Mouse (Mus musculus): ENCODE measurements around the gene Clec1a. TPM values are rescaled to one million over a fixed set of nuclear protein-coding genes. Genes with fewer than 3 reads are reported as not detected.
A peak's percentile ranks its signal among the peaks of the same experiment; 100 is the strongest.

Gene Clec1a
- total RNA-seq, 2 experiments from 2014 or later: 1.5 to 2.6 TPM

DNA sequence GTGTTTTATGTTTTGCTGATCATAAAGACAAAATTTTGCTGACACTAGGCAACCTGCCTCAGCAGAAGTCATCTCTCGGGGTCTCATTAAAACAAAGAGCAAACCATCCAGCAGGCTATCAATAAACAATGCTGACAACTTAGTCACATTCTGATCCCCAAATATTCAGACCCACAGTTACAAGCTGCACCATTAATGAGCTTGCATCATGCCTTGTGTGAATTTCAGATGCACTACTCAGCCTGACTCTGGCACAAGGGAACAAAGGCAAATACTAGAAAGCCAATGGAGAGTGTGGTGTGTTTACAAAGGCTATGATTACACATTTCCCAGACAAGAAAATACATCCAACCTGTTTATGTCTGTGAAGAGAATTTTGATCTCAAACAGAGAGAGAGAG lies 37.6 kb downstream of the Clec1a start:
- intact Hi-C loops (cut with DNase I): no loop called here
- no peak for DNase-seq (ENCODE audit: extremely low spot score in 1 of 2, low spot score in 2 of 2)

DNA sequence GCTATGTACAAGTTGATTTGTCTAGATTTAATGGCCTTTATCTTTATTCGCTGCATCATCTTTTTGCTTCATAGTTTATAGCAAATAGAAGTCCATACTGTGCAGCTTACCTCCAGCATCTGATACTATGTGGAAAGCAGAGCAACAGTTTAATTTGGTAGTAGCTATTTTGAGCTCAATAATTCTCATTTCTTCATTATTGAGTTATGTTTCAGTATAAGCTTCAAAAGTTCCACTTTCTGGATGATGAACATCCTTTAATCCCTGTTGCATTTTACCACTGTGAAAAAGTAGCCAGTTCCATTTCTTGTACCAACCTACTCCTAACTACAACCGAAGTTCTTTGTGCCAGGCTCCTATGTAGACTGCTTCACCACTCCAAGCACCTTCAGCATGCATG lies 43.2 kb downstream of the Clec1a start, which contains the start of gene Clec9a:
Clec9a (plus strand) TSS at position 301 of the 400 bp plus-strand sequence.
- intact Hi-C loops (cut with DNase I): no loop called here
- no peak for DNase-seq (ENCODE audit: extremely low spot score in 1 of 2, low spot score in 2 of 2)

DNA sequence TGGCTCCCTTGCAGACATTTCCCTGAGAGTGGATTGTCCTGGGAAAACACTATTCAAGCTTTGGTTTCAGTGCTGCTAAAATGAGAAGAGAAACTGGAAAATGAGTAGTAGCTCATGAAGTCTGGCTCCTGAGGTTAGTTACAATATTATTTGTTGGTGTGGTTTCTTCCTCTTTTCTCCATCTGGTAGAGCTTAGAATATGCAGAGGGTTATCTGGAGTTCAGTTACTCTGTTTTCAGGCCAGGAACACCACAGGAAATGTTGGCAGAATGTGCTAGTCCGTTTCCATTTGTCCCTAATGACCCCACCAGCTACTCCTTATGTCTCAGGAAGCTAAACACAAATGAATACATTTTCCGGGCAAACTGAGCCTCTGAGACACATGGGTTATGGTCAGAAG lies 44.5 kb downstream of the Clec1a start:
- intact Hi-C loops (cut with DNase I): no loop called here
- DNase-seq (ENCODE audit: extremely low spot score in 1 of 2, low spot score in 2 of 2): no peak

DNA sequence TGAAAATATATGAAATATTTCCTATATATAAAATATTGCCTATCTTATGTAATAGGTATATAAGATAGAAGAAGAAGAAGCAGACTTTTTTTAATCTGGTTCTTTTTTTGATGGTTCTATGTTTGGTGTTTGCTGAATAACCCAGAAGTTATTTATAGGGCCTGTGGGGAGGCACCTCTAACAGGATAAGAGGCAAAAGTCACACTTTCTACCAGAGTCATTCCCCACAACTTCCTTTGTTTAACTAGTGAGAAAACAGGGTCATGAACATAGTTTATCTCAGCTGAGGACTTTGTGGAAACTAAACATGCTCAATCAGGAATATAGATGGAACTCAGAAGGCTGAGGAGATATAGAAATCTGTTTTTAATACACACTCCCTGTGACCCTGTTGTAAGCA lies 45.8 kb downstream of the Clec1a start:
- intact Hi-C loops (cut with DNase I): no loop called here
- no peak for DNase-seq (ENCODE audit: extremely low spot score in 1 of 2, low spot score in 2 of 2)

DNA sequence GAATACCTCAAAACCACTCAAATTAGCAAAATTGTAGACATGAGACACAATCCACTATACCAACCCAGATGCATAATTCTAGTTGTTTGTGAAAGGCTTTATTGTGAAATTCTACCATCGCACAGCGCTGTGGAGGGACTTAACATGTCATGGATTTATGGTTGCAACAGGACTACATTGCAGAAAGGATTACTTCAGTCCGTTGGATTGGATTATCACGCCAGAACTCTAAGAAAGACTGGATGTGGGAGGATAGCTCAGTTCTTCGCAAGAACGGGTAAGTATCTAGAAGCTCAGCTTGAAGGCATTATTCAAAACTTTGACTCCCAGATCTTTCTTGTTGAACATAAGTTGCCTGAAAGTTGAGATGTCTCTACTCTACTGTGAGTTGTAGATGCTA lies 48.4 kb downstream of the Clec1a start:
- intact Hi-C loops (cut with DNase I): no loop called here

DNA sequence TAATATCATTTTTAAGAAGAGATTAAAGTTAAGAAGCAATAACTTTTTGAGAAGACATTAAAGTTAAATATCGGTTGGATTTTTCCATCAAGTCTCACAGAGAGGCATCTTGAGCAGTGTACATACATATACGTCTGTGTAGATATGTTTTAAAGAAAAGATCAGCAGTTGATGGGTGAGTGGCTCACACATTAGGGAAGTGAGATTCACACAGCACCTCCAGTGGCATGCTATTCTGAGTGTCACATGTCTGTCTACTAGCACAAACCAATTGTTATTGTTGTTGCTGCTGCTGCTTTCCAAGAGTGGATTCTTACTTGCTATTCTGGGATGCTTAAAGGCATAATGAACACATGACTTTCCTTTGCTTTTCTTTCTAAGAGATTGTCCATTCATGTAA lies 49.4 kb downstream of the Clec1a start:
- no peak for DNase-seq (ENCODE audit: extremely low spot score in 1 of 2, low spot score in 2 of 2)
- intact Hi-C loops (cut with DNase I): no loop called here

More for the DNA sequence above, 48.4 kb downstream of the Clec1a start:
- no peak for DNase-seq (ENCODE audit: extremely low spot score in 1 of 2, low spot score in 2 of 2)

DNA sequence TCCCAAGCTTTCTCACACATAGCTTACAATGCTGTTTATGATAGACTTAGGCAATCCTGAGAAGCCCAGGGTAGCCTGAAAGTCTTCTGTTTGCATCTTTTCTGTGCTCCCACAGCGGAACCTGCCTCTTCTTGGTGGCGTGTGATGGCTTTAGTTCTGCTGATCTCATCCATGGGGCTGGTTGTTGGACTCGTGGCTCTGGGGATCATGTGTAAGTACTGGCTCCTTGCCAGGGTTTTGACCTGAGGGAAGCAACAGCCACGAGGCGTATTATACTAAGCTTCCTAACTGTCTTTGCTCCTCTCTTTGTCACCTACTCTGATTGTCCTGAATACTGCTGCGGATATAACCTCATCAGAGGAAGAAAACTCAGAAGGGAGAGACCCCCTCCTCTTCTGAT lies 51.9 kb downstream of the Clec1a start:
- intact Hi-C loops (cut with DNase I): loop anchor here (10.0 kb wide), 1 partner anchor 75 kb away; no protein-coding TSS in a partner anchor
- DNase-seq (ENCODE audit: extremely low spot score in 1 of 2, low spot score in 2 of 2): peak in 1 of 2 experiments; percentile 28

DNA sequence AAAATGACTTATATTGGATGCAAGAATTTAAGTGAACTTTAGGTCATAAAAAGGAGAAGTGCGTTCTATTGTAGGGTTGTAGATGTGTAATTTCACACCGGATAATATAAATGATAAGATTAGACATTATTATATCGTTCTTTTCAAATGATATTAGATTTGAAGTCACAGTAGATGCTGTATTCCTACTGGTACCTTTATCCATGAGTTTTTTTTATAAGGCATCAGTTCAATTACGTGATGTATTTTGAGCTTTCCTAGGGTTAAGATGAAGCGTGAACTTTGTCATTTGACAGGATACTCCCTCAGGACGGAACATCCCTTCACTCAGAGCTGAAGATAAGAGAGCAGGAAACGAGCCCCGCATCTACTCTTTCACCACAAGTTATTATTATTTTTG lies 54.8 kb downstream of the Clec1a start, which contains the start of gene Clec1b:
Clec1b (plus strand) TSS at position 301 of the 400 bp plus-strand sequence.
- DNase-seq (ENCODE audit: extremely low spot score in 1 of 2, low spot score in 2 of 2): no peak
- intact Hi-C loops (cut with DNase I): loop anchor here (10.0 kb wide), 1 partner anchor 78 kb away; no protein-coding TSS in a partner anchor

DNA sequence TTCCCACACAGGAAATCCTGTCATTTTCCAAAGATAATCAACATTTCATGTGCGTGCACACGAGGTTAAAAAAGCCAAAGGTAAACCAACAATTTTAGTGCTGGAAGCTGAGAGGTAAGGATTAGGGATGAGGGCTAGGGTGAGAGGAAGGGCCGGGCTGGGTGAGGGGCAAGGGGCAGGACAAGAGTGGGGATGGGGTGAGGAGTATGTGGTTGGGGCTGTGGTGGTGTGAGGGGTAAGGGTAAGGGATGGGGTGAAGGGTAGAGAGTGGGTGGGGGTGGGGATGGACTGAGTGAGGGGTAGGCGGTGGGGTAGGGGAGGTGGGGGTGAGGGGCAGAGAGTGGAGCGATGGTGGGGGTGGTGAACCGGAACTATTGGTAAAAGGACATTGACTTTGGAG lies 58.1 kb downstream of the Clec1a start:
- no peak for DNase-seq (ENCODE audit: extremely low spot score in 1 of 2, low spot score in 2 of 2)
- intact Hi-C loops (cut with DNase I): loop anchor here (1.0 to 10.0 kb wide), 3 partner anchors 81 to 166 kb away; no protein-coding TSS in a partner anchor

DNA sequence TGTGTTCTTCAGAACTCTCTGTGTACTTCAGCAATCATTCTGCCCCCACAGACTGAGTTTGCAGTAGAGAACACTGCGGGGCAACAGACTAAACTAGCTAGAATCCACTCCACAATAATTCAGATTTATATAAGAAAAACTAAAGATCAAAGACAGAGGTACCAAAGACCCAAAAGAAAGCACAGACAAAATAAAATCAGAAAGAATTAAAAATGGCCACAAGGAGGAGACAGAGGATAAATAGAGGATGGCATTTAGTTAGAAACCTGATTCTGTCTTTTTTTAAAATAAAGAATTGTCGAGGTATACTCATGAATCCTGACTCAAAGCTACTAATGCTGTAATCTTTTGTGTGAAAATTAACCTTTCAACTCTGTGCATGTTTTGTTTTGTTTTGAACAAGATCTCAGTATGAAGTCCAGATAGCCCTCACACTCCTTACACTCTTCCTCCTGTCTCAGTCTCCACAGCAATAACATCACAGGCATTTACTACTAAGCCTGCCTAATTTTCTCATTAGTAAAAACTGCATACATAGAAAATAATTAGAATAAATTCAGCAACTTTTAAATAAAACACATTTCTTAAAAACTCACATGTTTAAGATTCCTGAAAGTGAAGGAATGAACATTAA lies 58.6 kb downstream of the Clec1a start:
- intact Hi-C loops (cut with DNase I): loop anchor here (1.0 to 10.0 kb wide), 2 partner anchors 82 to 166 kb away; no protein-coding TSS in a partner anchor
- peak in 1 of 2 experiments; percentile 7 for DNase-seq (ENCODE audit: extremely low spot score in 1 of 2, low spot score in 2 of 2)

DNA sequence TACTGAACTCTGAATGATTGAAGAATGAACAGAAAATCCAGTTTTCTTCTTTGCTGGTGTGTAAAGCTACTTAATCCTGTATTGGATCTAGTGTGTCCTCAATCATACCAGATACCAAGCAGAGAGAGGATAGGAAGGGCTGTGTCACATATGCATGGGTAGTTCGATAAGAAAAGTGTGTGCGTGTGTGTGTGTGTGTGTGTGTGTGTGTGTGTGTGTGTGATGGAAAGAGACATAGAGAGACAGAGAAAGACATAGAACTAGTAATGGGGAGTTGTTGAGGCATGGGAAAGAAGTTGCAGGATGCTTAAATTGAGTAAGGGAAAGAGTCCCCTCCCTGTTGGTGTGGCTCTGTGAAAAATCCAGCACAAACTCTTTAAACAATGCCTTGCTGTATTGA lies 66.0 kb downstream of the Clec1a start, which contains the start of gene Clec12b:
Clec12b (minus strand) TSS at position 101 of the 400 bp plus-strand sequence.
- intact Hi-C loops (cut with DNase I): no loop called here
- no peak for DNase-seq (ENCODE audit: extremely low spot score in 1 of 2, low spot score in 2 of 2)

DNA sequence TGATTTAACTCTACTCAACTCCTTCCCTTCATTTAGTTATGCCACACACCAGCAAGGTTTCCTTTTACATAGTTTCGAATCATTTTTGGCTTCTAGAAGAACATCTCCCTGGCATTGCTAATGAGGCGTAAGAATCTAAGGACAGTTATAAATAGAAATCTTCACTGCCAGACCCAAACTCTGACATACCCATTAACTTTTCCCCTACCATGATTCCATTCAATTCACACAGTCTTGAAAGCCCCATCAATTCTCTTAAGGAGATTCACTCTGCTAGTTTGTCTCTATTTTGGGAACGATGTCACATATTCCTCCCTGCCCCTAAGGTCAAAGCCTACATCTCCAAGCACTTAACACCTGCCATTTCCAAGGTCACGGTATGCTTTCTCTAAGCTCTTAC lies 66.8 kb downstream of the Clec1a start:
- intact Hi-C loops (cut with DNase I): no loop called here
- no peak for DNase-seq (ENCODE audit: extremely low spot score in 1 of 2, low spot score in 2 of 2)

DNA sequence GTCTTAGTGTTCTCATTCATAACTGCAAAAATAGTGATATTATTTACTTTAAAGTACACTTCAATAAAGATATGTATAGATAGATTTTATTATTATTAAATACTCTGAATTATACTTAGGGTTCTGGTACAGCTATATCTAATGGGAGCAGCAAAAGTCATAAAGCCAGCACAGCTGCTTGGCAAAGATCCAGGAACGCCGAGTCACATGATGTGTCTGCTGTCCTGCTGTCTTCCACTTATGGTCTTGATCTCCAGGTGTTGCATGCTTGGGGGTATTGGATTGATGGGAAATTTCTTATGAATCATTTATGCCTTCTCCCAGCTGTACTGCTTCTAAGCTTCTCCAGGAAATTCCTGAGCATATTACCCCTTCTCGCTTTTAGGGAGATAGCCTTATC lies 68.3 kb downstream of the Clec1a start:
- intact Hi-C loops (cut with DNase I): no loop called here
- DNase-seq (ENCODE audit: extremely low spot score in 1 of 2, low spot score in 2 of 2): no peak

DNA sequence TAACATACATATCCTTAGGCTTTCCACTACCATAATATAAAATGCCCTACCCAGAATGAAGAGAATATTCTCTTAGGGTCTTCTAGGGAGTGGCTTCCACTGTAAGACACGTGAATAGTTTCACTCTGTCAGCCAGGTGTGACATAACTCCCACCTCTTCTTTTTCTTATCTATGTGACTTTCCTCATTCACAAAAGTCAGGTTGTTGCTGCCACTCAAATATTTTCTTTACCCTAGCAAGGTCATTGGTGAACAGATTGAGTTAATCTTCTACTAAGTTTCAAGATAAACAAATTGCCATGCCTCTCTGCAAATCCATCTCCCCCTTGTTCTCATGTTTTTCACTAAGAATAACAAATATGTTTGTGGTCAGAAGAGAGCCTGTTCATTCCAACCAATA lies 70.1 kb downstream of the Clec1a start:
- DNase-seq (ENCODE audit: extremely low spot score in 1 of 2, low spot score in 2 of 2): no peak
- intact Hi-C loops (cut with DNase I): no loop called here

DNA sequence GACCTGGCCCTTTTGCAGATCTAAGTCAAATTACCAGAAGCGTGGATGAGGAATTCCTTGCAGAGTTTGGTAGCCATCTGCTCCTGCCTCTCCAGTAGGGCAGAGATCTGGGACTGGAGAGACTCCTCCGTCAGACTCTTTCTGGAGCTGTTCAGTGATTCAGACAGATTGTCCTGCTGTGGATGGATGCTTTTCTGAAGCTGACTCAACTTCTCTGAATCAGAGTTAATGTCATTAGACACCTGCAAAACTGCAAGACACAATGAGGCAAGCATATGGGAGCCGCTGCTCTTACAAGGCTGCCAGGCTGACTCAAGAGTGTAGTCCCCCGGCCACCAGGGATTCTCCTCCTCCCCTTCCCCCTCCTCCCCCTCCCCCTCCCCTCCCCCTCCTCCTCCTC lies 71.3 kb downstream of the Clec1a start:
- no peak for DNase-seq (ENCODE audit: extremely low spot score in 1 of 2, low spot score in 2 of 2)
- intact Hi-C loops (cut with DNase I): no loop called here

DNA sequence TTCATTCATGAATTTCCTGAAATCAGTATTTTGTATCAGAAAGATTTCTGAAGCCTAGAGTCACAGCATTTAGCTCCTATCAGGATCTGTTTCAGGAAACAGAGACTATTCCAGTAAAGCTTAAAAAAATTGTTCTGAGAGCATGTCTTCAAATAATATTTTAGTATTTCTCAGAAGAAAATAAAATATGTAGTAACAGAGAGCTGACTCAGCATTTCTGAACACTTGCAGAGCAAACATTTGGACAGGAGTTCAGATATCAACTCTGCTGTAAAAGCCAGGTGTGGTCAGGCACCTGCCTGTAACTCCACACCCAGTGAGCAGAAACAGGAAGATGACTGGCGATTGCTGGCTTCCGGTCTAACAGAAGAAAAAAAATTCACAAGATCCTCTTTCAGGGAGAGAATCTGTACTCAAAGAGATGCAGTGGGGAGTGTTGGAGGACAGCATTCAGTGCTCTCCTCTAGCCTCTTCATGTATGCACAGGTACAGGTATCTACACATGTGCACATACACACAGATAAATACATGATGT lies 76.8 kb downstream of the Clec1a start:
- intact Hi-C loops (cut with DNase I): no loop called here

More for the DNA sequence above, 76.8 kb downstream of the Clec1a start:
- DNase-seq (ENCODE audit: extremely low spot score in 1 of 2, low spot score in 2 of 2): no peak

Other genes with a start within 250 kb of the Clec1a start
- not detected for gene Cd69, start 176.6 kb downstream of the Clec1a start, total RNA-seq (2021)
- not detected for gene 4922502D21Rik, start 120.2 kb downstream of the Clec1a start, total RNA-seq (2021)
- gene Clec12a, start 109.3 kb downstream of the Clec1a start, total RNA-seq (2021): under 1 TPM in 1 of 2 experiments, not detected in 1; 0.28 TPM
- not detected for gene Clec12b, start 66.1 kb downstream of the Clec1a start, total RNA-seq (2021)
- under 1 TPM in 1 of 2 experiments, not detected in 1; 0.43 TPM for gene Clec1b, start 54.7 kb downstream of the Clec1a start, total RNA-seq (2021)
- gene Clec9a, start 43.1 kb downstream of the Clec1a start, total RNA-seq (2021): not detected
- not detected for gene Olr1, start 55.2 kb upstream of the Clec1a start, total RNA-seq (2021)
- not detected for gene Tmem52b, start 60.6 kb upstream of the Clec1a start, total RNA-seq (2021)
- gene Gabarapl1, start 81.2 kb upstream of the Clec1a start, total RNA-seq (2021): 100 to 1,000 TPM; 450 to 458 TPM
- not detected for gene Klre1, start 125.9 kb upstream of the Clec1a start, total RNA-seq (2021)
- not detected for gene Klrd1, start 139.8 kb upstream of the Clec1a start, total RNA-seq (2021)
- not detected for gene Klrk1, start 171.9 kb upstream of the Clec1a start, total RNA-seq (2021)
- gene Klrc3, start 191.3 kb upstream of the Clec1a start, total RNA-seq (2021): not detected
- gene Klrc2, start 208.7 kb upstream of the Clec1a start, total RNA-seq (2021): not detected
- not detected for gene Klrc1, start 227.0 kb upstream of the Clec1a start, total RNA-seq (2021)